Mouse (Mus musculus) large intestine, adult 2 months (tissue): ENCODE results near the gene Lef1. TPM values are rescaled to one million over a fixed set of nuclear protein-coding genes. Genes with fewer than 3 reads are reported as not detected.

Experiments
- DNase-seq: peaks from one replicate; pipeline ENCODE4 v3.0.0-alpha.2; 2012; ENCODE audit warnings: low read depth, low spot score
- WGBS: fragments of 180-500 bp; shearing (Covaris S2); methylation state at CpG from one replicate; pipeline ENCODE4 v1.1.7; 2018; 5-methylcytosine and 5-hydroxymethylcytosine counted together
- polyA plus RNA-seq: library from polyadenylated mRNA; depleted of rRNA; stranded (reverse); fragments of >200 nt; gene quantifications from 2 replicates; pipeline ENCODE4 v1.2.3, GENCODE M21; 2012; rRNA removed

The Lef1 gene
- 1.3 and 1.8 TPM in 2 replicates for polyA plus RNA-seq

DNA sequence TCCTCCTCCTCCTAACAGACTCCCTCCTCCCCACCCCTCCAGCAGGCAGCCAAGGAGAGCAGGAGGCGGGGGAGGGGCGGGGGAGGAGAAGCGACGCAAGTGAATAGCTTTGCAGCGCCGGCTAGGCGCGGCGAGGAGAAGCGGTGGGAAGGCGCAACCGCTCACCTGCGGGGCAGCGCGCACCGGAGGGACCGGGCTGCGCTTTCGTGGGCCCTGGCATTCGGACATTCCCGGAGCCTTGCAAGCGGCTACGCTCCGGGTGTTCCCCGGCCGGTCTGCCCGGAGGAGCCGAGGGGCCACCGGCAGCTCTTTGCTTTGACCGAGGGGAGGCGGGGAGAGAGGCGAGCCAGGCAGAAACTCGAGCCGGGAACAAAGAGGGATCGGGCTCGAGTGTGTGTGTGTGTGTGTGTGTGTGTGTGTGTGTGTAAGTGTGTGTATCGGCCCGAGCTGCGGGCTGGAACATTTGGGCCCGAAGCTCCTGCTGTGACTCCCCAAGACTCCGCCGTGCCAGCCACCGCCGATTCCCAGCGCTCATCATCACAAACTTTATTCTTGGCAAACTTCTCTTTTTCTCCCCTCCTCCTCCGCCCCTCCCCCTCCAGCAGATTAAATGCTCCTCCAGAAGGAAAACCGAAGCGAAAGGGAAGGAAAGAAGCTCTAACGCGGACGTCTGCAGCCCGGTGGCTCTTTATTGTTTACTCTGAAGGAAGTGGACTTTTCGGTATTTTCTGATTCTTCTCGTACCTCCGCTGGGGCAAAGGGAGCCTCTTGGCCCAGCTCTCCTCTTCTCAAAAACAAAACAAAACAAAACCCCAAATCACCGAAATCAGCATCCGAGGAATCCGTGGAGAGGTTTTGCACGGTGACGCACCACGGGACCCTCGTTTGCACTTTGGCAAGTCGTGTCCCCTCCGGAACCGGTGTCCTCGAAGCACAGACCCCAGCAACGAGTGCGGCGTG, at the start of gene Lef1:
Gene Lef1, plus strand, starts transcription at position 281 of the 960 bp plus-strand sequence.
- no peak for DNase-seq
- WGBS: 1% methylated on average over 67 of the region's 69 CpGs

DNA sequence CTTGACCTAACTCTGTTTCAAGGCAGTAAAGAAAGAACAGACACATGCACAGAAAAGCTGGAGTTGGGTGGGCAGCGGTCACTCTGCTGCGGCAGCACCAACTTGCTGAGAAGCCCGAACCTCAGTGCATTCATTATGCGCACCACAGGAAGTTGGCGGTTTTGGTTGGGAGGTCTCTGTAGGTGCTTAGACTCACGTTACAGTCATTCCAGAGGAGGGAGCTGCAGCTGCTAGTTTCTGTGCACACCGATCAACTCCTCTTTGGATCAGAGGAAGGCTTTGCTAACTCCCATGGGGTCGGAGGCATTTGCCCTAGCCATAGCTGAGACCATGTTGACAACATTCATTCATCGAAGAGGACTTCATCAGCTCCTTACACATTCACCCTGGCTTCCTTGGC, 45.3 kb upstream of the Lef1 start:
- no peak for DNase-seq
- 87% methylated on average over 9 of the region's 9 CpGs for WGBS

DNA sequence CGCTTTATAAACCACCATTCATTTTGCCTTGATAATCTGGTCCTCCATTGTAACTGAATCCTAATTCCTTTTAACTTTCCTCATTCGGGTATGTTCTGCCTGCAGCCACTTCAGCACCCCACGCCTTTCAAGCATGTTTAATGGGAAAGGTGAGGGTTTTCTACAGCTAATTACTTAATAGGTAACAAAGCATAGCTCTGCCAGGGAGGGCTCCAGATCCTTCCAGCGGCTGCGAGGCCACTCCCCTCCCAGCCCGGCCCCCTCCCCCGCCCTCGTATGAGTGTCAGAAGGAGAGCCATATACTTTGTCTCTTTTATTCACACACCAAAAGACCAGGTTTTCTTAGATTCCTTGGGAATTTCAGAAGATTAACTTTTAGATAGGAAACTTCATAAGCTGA, 44.1 kb upstream of the Lef1 start:
- WGBS: 21% methylated on average over 8 of the region's 8 CpGs
- DNase-seq: no peak

DNA sequence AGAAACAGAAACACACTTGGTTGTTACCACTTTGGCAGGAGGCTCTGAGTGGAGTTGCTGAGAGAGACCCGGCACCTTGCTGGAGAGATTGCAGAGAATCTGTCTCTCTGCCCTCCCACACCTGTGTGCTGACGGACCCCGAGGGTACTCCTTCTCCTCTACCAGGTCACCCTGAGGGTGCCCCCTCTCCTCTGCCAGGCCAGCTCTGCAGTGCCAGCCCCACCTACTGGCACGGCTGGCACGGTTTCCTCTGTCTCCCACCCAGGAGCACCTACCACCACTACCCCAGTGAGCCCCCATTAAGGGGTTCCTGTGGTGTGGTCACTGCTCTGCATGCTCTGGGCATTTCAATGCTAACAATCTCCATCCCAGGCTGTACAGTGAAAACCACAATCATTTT, 42.3 kb upstream of the Lef1 start:
- no peak for DNase-seq

DNA sequence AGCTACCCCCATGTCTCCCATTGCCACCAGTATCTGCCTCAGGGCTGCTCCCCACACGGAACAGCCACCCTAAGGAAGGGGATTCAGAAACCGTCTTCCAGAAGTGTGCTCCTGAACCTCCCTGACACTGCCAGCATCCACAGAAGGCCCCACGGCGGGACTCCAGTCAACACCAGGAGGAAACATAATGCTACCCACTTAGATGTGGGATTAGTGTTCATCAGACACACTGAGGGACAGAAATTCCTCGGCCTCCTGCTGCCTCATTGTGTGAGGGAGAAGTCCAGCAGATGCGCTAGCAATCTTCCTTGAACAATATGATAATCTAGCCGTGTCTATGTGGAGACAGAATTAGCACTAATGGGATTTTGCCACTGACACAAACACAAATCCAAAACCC, 40.1 kb upstream of the Lef1 start:
- 77% methylated on average over 7 of the region's 7 CpGs for WGBS
- no peak for DNase-seq

More for the DNA sequence above, 42.3 kb upstream of the Lef1 start:
- 82% methylated on average over 5 of the region's 5 CpGs for WGBS

DNA sequence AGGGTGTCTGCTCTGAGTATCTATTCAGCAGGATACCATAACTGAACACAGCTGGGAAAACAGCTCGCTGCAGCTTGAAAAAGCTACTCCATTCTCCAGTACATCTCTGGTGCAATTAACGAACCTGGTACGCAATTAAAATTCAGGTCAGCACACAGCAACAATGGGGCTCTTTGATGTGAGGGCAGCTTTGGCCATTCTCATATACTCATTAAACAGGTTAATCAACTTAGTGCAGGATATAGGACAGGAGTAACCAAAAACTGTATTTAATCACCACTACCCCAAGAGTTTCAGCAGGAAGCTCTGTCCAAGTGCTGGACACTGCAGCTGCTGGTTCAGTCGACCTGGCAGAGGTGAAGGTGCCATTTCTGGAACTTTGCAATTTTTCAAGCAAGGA, 37.6 kb upstream of the Lef1 start:
- no peak for DNase-seq
- 51% methylated on average over 4 of the region's 4 CpGs for WGBS

DNA sequence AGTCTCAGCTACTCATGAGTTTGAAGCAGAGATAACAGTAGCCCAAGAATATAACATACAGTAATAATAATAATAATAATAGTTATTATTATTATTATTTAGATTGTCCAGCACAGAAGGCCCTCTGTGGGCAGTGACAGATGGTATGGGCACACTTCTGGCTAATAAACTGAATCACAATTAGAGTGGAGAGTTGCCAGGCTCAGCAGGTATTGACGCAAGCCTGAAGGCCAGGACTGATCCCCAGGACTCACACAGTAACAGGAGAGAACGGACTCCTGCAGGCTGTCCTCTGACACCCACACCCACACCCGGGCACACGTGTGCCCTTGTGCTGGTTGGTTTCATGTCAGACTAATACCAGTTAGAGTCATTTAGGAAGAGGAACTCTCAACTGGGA, 36.3 kb upstream of the Lef1 start:
- 89% methylated on average over 4 of the region's 4 CpGs for WGBS
- DNase-seq: no peak

DNA sequence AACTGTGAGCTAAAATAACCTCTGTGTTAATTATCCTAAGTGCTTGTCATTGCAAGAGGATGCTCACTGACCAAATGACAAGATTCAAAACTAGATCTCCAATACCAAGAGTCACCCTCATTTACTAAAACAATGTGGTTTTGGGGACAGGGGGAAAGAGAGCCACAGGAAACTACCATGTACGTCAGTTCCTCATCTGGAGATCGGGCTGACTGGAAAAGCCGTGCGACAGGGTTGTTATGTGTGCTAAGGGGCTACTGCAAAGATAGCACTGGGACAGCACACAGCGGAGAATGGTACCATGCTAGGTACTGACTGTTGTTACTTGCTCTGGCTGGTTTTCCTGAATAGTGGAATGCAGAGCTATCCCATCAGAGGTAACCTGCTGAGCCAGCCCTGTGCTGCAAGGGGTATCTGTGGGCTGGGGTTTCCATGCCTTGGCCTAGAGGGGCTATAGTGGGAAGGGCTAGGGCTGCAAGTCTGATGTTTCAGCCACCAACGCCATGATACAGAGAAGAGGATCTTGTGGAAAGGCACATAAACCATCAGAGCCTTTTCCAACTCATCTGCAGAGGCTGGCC, 32.1 kb upstream of the Lef1 start:
- no peak for DNase-seq
- WGBS: 85% methylated on average over 6 of the region's 6 CpGs

DNA sequence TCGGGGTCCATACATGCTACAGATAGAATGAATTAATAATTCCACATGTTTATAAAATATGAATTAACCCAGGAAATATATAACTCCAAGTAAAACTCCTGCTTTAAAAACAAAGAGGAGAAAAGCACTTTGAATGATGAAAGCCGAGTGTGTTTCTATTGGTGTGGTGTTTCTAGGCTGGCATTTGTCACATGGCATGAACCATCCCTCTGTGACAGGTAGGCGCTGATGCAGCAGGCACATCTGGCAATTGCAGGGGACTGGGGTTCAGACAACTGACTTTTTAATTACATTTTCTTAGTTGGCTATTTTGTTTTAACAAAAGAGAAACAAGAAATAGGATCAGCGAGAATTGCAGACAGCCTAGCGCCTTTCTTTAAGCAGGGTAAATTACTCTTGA, 31.6 kb upstream of the Lef1 start:
- 71% methylated on average over 5 of the region's 5 CpGs for WGBS
- no peak for DNase-seq

DNA sequence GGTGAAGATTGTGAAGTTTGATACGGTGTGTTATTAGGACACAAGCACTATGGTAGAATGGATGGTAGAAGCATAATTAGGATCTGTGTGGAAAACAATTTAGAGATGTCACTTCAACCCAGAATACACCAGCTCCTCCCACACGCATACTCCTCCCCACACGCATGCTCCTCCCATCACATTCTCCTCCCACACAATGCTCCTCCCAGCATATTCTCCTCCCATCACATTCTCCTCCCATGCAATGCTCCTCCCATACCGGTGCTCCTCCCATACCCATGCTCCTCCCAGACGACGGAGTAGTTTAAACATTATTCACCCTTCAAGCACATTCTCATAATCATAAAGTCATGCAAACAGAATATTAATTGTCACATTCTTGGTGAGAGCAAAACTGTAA, 26.5 kb upstream of the Lef1 start:
- no peak for DNase-seq
- 57% methylated on average over 6 of the region's 6 CpGs for WGBS

DNA sequence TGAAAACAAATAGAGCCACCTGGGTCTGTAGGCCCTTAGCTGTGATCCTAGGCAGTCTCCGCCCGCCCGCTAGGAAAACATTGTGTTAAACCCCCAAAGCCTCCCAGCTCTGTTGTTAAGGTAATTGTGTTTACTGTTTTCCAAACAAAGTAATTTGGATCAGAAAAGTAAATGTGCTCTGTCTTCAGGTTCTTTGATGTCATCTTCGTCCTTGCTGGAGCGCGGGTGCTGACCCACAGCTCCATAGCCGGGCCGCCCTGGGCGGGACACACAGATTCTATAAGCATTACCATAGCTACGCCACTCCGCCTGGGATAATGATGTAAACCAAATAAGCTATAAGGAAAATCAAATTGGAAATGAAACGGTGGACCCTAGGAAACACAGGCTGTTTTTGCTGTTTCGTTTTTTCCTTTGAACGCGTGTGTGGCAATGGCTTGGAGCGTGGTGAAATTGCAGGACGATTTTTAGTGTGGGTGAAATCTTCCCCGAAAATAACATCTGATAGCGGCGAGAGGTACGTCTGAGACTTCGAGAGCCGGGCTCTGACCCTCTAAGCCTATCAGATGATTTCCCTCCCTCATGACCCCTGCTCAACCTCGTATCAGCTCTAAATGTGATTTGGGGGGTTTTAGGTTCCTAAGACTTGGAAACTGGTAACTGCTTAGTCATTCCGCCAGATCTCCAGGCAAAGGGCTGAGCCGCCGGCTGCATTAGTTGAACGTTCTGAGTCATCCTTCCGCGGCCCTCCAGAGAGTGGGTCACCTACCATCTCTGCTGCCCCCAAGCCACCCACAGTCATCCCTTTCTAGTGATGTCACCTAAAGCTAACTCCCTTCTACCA, 25.3 kb upstream of the Lef1 start:
- no peak for DNase-seq
- 11% methylated on average over 30 of the region's 30 CpGs for WGBS

DNA sequence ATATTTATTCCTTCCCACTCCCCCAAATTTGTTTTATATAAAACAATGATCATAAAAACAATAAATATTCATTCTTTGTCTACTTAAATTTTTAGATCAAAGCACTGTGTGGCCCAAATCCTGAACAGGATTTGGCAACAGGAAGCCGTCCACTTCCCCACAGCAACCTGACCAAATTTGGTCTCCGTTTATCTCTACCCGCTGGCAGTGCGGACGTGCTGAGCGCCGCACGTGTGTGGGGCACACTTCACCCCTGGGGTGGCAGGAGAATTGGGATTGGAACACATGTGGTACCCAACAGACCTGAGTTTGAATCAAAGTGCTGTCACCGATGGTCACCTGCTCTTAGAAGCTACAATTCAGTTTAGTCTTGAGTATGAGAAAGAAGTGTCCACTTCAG, 24.3 kb upstream of the Lef1 start:
- DNase-seq: no peak
- 75% methylated on average over 9 of the region's 9 CpGs for WGBS

DNA sequence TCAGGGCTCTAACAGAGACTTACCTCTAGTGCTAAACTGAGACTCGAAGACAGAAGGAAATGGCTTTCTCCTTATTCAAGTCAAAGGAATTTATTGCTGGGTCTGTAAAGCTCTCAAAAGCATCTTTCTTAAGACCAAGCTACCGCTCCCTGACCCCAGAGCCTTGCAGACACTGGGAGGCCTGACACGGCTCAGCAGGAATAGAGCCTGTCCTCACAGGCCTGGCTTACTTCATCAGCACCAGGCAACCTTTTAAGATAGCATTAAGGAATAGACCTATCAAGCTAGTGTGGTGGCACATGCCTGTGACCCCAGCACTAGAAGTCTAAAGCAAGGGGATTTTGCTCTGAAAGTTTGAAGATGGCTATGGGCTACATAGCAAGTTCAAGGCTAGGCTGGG, 20.6 kb upstream of the Lef1 start:
- 59% methylated on average over 3 of the region's 3 CpGs for WGBS
- no peak for DNase-seq

DNA sequence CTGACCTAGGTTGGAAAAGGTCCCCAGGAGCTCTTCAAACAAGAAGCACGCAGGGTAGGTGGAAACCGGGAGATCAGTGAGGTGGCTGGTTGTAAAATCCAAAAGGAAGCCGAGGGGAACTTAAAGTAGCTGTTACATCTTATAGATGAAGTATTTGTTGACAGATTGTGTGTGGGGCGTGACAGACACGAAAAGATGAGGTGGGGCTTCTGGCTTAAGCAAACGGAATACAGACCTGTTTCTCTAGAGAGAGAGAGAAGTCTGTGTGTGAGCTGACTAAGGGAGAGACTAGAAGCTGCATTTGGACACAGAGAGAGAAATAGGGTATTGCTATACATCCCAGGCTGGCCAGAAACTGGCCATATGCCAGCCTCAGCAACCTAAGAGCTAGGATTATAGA, 18.2 kb upstream of the Lef1 start:
- 20% methylated on average over 6 of the region's 6 CpGs for WGBS
- no peak for DNase-seq

DNA sequence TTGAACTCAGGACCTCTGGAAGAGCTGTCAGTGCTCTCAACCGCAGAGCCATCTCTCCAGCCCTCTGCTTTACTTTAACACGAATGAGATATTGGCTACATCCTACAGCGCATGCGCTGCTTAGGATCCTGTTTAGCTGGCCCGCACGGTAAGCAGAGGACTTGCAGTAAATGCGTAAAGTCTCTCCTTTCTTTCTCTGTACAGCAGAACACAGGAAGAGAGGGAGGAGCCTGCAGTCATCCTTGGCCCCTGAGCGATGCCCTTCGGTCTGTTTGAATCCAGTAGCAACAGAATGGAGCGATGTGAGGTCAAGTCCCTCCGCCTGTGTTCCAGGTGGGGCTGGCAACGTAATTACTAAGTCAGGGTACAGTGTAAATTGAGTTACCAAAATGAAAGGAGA, 16.5 kb upstream of the Lef1 start:
- DNase-seq: no peak
- 40% methylated on average over 12 of the region's 12 CpGs for WGBS

DNA sequence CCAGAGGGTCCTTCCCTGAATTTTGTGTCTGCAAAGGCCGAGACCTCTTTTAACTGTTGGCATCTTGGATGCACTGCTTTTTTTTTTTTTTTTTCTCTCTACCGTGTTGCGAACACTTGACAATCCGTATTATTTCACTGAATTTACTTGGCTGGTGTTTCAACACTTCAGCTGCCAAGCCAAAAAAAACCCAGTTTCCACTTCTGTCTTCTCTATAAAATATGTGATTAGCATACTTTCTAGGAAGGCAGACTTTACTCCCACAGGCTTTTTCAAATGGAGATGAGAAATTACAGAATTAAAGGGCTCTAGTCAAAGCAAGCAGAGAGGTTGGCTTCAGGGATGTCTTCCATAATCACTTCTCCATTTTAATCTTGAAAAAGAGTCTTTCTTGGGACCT, 14.2 kb upstream of the Lef1 start:
- DNase-seq: no peak
- WGBS: 89% methylated on average over 4 of the region's 4 CpGs

DNA sequence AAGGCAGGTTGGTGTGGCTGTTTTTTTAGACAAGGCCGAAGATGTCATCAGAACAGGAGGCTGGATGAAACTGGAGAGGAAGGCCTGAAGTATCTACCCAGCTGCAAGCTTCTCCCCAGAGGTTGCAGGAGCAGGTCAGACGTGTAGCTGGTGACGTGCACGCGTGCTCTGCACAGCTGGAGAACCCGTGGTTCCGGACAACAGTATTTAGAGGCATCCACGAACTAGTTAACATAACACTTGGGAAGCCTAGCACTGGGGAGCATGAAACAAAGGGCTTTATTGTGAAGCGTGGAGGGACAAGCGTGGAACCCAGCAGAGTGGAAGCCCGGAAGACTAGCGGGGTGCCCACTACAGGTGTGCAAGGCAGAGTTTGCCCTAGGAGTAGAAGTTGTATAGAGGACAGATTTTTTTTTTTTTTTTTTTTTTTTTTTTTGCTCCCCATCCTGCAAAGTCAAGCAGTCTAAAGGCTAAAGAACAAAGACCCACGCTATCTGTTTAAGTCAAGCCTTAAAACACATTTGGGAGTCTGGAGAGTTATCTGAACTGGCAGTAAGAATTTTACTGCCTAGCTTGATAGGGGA, 8.0 kb upstream of the Lef1 start:
- WGBS: 51% methylated on average over 13 of the region's 13 CpGs
- no peak for DNase-seq

DNA sequence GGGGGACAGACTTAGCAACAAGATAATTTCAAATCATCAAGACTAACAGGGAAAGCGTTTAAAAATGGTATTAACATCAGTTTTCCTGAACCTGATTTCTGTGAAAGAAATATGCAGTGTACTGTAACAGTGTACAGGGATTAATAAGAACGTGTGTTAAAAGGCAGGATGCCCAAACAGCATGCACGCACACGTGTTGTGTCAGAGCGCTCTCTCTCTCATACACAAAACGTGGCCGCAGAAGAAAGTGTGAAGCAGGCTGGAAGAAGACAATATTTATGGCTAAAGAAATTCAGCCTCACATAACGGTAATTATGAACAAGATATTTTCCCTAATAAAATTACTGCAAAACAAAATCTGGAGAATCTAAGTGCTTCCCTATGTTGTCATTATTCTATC, 4.9 kb upstream of the Lef1 start:
- no peak for DNase-seq

DNA sequence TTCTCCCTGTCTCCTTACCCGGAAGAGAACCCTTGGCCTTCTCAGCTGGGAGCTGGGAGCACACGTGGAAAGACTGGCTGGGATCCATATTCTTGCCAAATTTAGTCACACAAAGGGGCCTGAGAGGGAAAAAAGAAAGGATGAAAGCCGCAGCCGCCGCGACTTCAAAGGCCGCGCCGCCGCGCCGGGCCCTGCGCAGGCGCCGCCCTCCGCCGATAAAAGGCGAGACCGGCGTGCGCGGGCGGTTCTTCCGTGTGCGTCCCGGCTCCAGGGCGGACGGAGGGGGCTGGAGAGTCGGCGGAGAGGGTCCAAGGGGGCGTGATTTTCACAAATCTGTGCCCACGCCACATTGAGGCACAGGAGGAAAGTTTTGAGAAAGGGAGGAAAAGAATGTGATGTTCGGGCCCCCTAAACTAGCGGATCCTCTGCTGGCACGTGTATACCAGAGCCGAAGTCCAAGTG, 4.3 kb upstream of the Lef1 start:
- DNase-seq: no peak
- under 1% methylated on average over 36 of the region's 36 CpGs for WGBS

More for the DNA sequence above, 4.9 kb upstream of the Lef1 start:
- WGBS: 53% methylated on average over 8 of the region's 8 CpGs
